Mouse (Mus musculus) brain, embryonic 14.5 days (tissue): ENCODE data around the gene Rcn1. TPM values are rescaled to one million over a fixed set of nuclear protein-coding genes. Genes with fewer than 3 reads are reported as not detected.

ENCODE experiments used
- DNase-seq: peaks from one replicate; pipeline ENCODE4 v3.0.0-alpha.2; 2011; ENCODE audit warnings: low read depth
- CTCF ChIP-seq: fragments of 200-500 bp; IDR thresholded peaks from 2 replicates; pipeline ENCODE4 v1.5.1; 2012; ENCODE audit warnings: inconsistent platforms, mild to moderate bottlenecking, moderate library complexity, borderline replicate concordance; ENCODE audit not compliant: insufficient read depth, insufficient read length; ENCODE audit errors: extremely low read depth
- POLR2A ChIP-seq: fragments of 200-500 bp; IDR thresholded peaks from 2 replicates; pipeline ENCODE4 v1.6.1; 2012; ENCODE audit warnings: mild to moderate bottlenecking, inconsistent platforms, borderline replicate concordance; ENCODE audit not compliant: poor library complexity, insufficient read depth, insufficient read length, severe bottlenecking; ENCODE audit errors: extremely low read depth
- polyA plus RNA-seq: library from polyadenylated mRNA; depleted of rRNA; stranded (reverse); fragments of >200 nt; gene quantifications from 2 replicates; pipeline ENCODE4 v1.2.3, GENCODE M21; 2012

The Rcn1 gene
- polyA plus RNA-seq, 1 experiment: 42.5 TPM

- TF ChIP-seq POLR2A (no peak), CTCF (no peak)
- no peak for DNase-seq
These were observed 7.7 kb downstream of the Rcn1 start for GRCm38 (mm10) chr2:105391414-105391784.

GRCm38 (mm10) chr2:105390653-105391413 is 8.3 kb downstream of the Rcn1 start:
- DNase-seq: peak; percentile 70

GRCm38 (mm10) chr2:105389007-105389890 is 9.9 kb downstream of the Rcn1 start:
- no peak for TF ChIP-seq CTCF
- no peak for TF ChIP-seq POLR2A
- DNase-seq: no peak

More at GRCm38 (mm10) chr2:105390653-105391413, 8.3 kb downstream of the Rcn1 start:
- TF ChIP-seq POLR2A: no peak
- TF ChIP-seq CTCF: no peak

- no peak for DNase-seq
These were observed 12.7 kb downstream of the Rcn1 start for GRCm38 (mm10) chr2:105386418-105386817.

GRCm38 (mm10) chr2:105384998-105385397 is 14.1 kb downstream of the Rcn1 start:
- TF ChIP-seq POLR2A: no peak
- TF ChIP-seq CTCF: no peak
- DNase-seq: no peak

More at GRCm38 (mm10) chr2:105386418-105386817, 12.7 kb downstream of the Rcn1 start:
- TF ChIP-seq POLR2A: no peak
- TF ChIP-seq CTCF: no peak

- TF ChIP-seq POLR2A: no peak
- TF ChIP-seq CTCF: no peak
- DNase-seq: no peak
These were observed 16.1 kb downstream of the Rcn1 start for GRCm38 (mm10) chr2:105383063-105383462.

GRCm38 (mm10) chr2:105380757-105381319 is 18.3 kb downstream of the Rcn1 start:
- DNase-seq: no peak
- no peak for TF ChIP-seq CTCF
- no peak for TF ChIP-seq POLR2A

- TF ChIP-seq POLR2A (no peak), CTCF (no peak)
- no peak for DNase-seq
These were observed 19.4 kb downstream of the Rcn1 start for GRCm38 (mm10) chr2:105379682-105380081.

GRCm38 (mm10) chr2:105375705-105376104 is 23.4 kb downstream of the Rcn1 start:
- no peak for TF ChIP-seq POLR2A
- TF ChIP-seq CTCF: no peak
- DNase-seq: no peak

- DNase-seq: no peak
- no peak for TF ChIP-seq POLR2A
These were observed 23.9 kb downstream of the Rcn1 start for GRCm38 (mm10) chr2:105375261-105375660.

- DNase-seq: no peak
These were observed 25.5 kb downstream of the Rcn1 start for GRCm38 (mm10) chr2:105373658-105374057.

GRCm38 (mm10) chr2:105372727-105373126 is 26.4 kb downstream of the Rcn1 start:
- DNase-seq: no peak
- TF ChIP-seq CTCF: no peak
- TF ChIP-seq POLR2A: no peak

More at GRCm38 (mm10) chr2:105373658-105374057, 25.5 kb downstream of the Rcn1 start:
- TF ChIP-seq CTCF (no peak), POLR2A (no peak)

- no peak for DNase-seq
These were observed 27.0 kb downstream of the Rcn1 start for GRCm38 (mm10) chr2:105372156-105372555.

More at GRCm38 (mm10) chr2:105372156-105372555, 27.0 kb downstream of the Rcn1 start:
- no peak for TF ChIP-seq CTCF
- no peak for TF ChIP-seq POLR2A
